Mouse (Mus musculus): ENCODE measurements around the gene Mien1.

Gene Mien1

GRCm38 (mm10) chr11:98459860-98460259 is 21.1 kb upstream of the Mien1 start:
- no peak for DNase-seq (ENCODE audit: low spot score in 2 of 2)

- DNase-seq (ENCODE audit: low spot score in 2 of 2): no peak
Measured at GRCm38 (mm10) chr11:98459071-98459741, 20.4 kb upstream of the Mien1 start.

GRCm38 (mm10) chr11:98458121-98458990 is 19.6 kb upstream of the Mien1 start:
- DNase-seq (ENCODE audit: low spot score in 2 of 2): no peak

GRCm38 (mm10) chr11:98457367-98458120 is 18.8 kb upstream of the Mien1 start:
- DNase-seq (ENCODE audit: low spot score in 2 of 2): peak; percentile 77 to 92

- no peak for DNase-seq (ENCODE audit: low spot score in 2 of 2)
Measured at GRCm38 (mm10) chr11:98456945-98457344, 18.2 kb upstream of the Mien1 start.

GRCm38 (mm10) chr11:98456545-98456944 is 17.8 kb upstream of the Mien1 start:
- DNase-seq (ENCODE audit: low spot score in 2 of 2): no peak

GRCm38 (mm10) chr11:98455484-98455883 is 16.7 kb upstream of the Mien1 start:
- no peak for DNase-seq (ENCODE audit: low spot score in 2 of 2)

GRCm38 (mm10) chr11:98449921-98450771 is 11.4 kb upstream of the Mien1 start:
- no peak for DNase-seq (ENCODE audit: low spot score in 2 of 2)

- no peak for DNase-seq (ENCODE audit: low spot score in 2 of 2)
Measured at GRCm38 (mm10) chr11:98449419-98449818, 10.6 kb upstream of the Mien1 start.

GRCm38 (mm10) chr11:98448191-98448790 is 9.5 kb upstream of the Mien1 start:
- DNase-seq (ENCODE audit: low spot score in 2 of 2): peak in 1 of 2 experiments; percentile 17

- DNase-seq (ENCODE audit: low spot score in 2 of 2): no peak
Measured at GRCm38 (mm10) chr11:98447475-98447834, 8.7 kb upstream of the Mien1 start.

GRCm38 (mm10) chr11:98446562-98447474 is 8.0 kb upstream of the Mien1 start:
- peak in 1 of 2 experiments; percentile 22 for DNase-seq (ENCODE audit: low spot score in 2 of 2)

- no peak for DNase-seq (ENCODE audit: low spot score in 2 of 2)
Measured at GRCm38 (mm10) chr11:98446213-98446561, 7.4 kb upstream of the Mien1 start, which contains the start of gene Grb7. Gene Grb7 (plus strand): TSS chr11:98446394.

- no peak for DNase-seq (ENCODE audit: low spot score in 2 of 2)
Measured at GRCm38 (mm10) chr11:98445679-98446078, 6.9 kb upstream of the Mien1 start.

- DNase-seq (ENCODE audit: low spot score in 2 of 2): no peak
Measured at GRCm38 (mm10) chr11:98445238-98445637, 6.4 kb upstream of the Mien1 start.

- DNase-seq (ENCODE audit: low spot score in 2 of 2): no peak
Measured at GRCm38 (mm10) chr11:98443688-98444087, 4.9 kb upstream of the Mien1 start.

- no peak for DNase-seq (ENCODE audit: low spot score in 2 of 2)
Measured at GRCm38 (mm10) chr11:98437441-98437840, 1.4 kb downstream of the Mien1 start.

- DNase-seq (ENCODE audit: low spot score in 2 of 2): no peak
Measured at GRCm38 (mm10) chr11:98435723-98436122, 3.1 kb downstream of the Mien1 start.

GRCm38 (mm10) chr11:98431743-98432502 is 6.9 kb downstream of the Mien1 start:
- DNase-seq (ENCODE audit: low spot score in 2 of 2): no peak

Measured in urinary bladder, postnatal 4 days (tissue).